Mouse (Mus musculus) liver, postnatal 0 days (tissue): ENCODE results near the gene Sox30.

ENCODE experiments used
- CTCF ChIP-seq: sonication (generic); IDR thresholded peaks from 2 replicates; pipeline ENCODE4 v1.5.1; 2016; ENCODE audit warnings: antibody characterized with exemption, low read depth
- EP300 ChIP-seq: IDR thresholded peaks from 2 replicates; pipeline ENCODE4 v1.6.1; 2016; ENCODE audit warnings: antibody characterized with exemption, low read depth, mild to moderate bottlenecking

DNA sequence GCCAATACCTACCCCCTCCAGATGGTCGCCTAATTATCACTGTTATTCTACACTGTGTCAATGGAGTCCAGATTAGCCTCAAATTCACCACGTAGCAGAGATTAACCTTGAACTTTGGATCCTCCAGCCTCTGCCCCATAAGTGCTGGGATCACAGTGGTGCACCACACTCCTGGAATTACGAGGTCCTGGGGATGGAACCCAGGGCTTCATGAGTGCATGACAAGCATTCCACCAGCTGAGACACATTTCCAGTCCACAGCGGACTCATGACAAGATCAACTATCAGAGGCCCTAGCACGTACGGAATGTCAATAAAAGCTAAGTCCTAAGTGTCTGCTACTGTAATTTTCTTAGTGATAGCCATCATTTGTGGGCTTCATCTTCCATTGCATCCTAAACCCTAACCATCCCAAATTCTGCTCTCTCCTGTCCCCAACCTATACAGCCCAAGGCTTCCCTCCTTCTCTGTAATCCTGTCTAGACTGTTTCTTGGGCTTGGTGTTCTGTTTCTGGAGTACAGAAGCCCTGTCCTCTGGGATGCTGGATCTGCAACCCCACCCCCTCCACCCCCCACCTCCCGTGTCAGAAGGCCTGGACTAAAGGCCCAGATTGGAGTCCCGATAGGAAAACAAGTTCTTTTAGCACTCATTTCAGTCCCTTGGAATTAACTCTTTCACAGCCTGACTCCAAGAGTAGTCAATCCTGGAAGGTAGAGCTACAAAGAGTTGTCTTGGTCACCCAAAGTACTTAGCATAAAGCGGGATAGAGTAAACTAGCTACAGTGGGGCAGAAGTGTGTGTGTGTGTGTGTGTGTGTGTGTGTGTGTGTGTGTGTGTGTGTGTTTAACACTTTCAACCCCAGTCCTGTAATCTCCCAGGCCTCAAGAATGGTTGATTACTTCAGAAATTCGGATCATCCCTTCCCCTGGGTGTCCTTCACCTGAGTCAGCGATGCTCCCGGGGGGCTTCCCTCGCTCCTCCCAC, 75.1 kb downstream of the Sox30 start:
- TF ChIP-seq CTCF (no peak), EP300 (no peak)
